Mouse (Mus musculus) midbrain, embryonic 11.5 days (tissue): ENCODE results near the gene Gal3st2c. TPM values are rescaled to one million over a fixed set of nuclear protein-coding genes. Genes with fewer than 3 reads are reported as not detected.

ENCODE experiments used
- ATAC-seq: fragments of 200-750 bp; cut with Nextera tagmentation; 2 replicates; pipeline ENCODE4 v1.8.0; 2017; ENCODE audit warnings: moderate TSS enrichment, moderate library complexity; ENCODE audit not compliant: low FRiP score
- DNase-seq: peaks from one replicate; pipeline ENCODE4 v3.0.0; 2015; ENCODE audit warnings: low spot score; ENCODE audit errors: missing footprints
- H3K27ac ChIP-seq: fragments of 300-500 bp; sonication (generic); 2 replicates; pipeline ENCODE4 v1.5.1; 2014; ENCODE audit warnings: low read depth, low read length
- H3K27me3 ChIP-seq: fragments of 300-500 bp; sonication (generic); 2 replicates; pipeline ENCODE4 v1.6.1; 2014; ENCODE audit warnings: mild to moderate bottlenecking, low read length, moderate library complexity, mixed read lengths; ENCODE audit not compliant: control insufficient read depth, insufficient read depth
- H3K36me3 ChIP-seq: fragments of 300-500 bp; sonication (generic); 2 replicates; pipeline ENCODE4 v1.6.1; 2014; ENCODE audit warnings: mild to moderate bottlenecking, low read length, moderate library complexity, mixed read lengths; ENCODE audit not compliant: control insufficient read depth, insufficient read depth
- H3K4me1 ChIP-seq: fragments of 300-500 bp; sonication (generic); 2 replicates; pipeline ENCODE4 v1.6.1; 2014; ENCODE audit warnings: low read length; ENCODE audit not compliant: control insufficient read depth, insufficient read depth
- H3K4me2 ChIP-seq: fragments of 300-500 bp; sonication (generic); 2 replicates; pipeline ENCODE4 v1.6.1; 2014; ENCODE audit warnings: mild to moderate bottlenecking, moderate library complexity
- H3K4me3 ChIP-seq: fragments of 300-500 bp; sonication (generic); 2 replicates; pipeline ENCODE4 v1.5.1; 2014; ENCODE audit warnings: low read depth, low read length
- H3K9ac ChIP-seq: fragments of 300-500 bp; sonication (generic); 2 replicates; pipeline ENCODE4 v1.6.1; 2014; ENCODE audit warnings: low read length
- H3K9me3 ChIP-seq: fragments of 300-500 bp; sonication (generic); 2 replicates; pipeline ENCODE4 v1.6.1; 2016; ENCODE audit warnings: low read length; ENCODE audit not compliant: control insufficient read depth
- WGBS: fragments of 180-500 bp; shearing (Covaris S2); extraction: QIAGEN DNeasy Blood & Tissue Kit; methylation state at CpG from one replicate; pipeline ENCODE4 v1.1.7; 2014; 5-methylcytosine and 5-hydroxymethylcytosine counted together
- polyA plus RNA-seq: library from polyadenylated mRNA; unstranded; fragments of >200 nt; fragmentation: Nextera tagmentation; extraction: Ambion mirVana; gene quantifications from 2 replicates; pipeline ENCODE4 v1.2.1, GENCODE M21; 2014

The Gal3st2c gene
- polyA plus RNA-seq, 1 experiment from 2014 or later = not detected

- Histone ChIP-seq H3K9me3 (no peaks in the 10 kb centered on the region), H3K27ac (no peak overlapping the region), H3K4me3 (no peak overlapping the region), H3K4me2 (no peak overlapping the region), H3K9ac (no peak overlapping the region), H3K27me3 (no peaks in the 10 kb centered on the region), H3K4me1 (no peaks in the 10 kb centered on the region), H3K36me3 (no peaks in the 10 kb centered on the region)
- DNase-seq (no peak), ATAC-seq (no peak)
- 90% methylated on average over 2 of the region's 2 CpGs for WGBS
Observed at GRCm38 (mm10) chr1:94028741-94029140, 38.4 kb downstream of the Gal3st2c start.

GRCm38 (mm10) chr1:94033075-94033602 is 42.8 kb downstream of the Gal3st2c start:
- H3K4me3 ChIP-seq = no peak overlapping the region
- DNase-seq = no peak
- H3K27ac ChIP-seq = no peak overlapping the region
- H3K36me3 ChIP-seq = no peaks in the 10 kb centered on the region
- no peaks in the 10 kb centered on the region for H3K4me1 ChIP-seq
- H3K9ac ChIP-seq = no peak overlapping the region
- no peak for ATAC-seq
- no peak overlapping the region for H3K4me2 ChIP-seq
- WGBS = 88% methylated on average over 2 of the region's 2 CpGs
- no peaks in the 10 kb centered on the region for H3K9me3 ChIP-seq
- no peaks in the 10 kb centered on the region for H3K27me3 ChIP-seq

- no peaks in the 10 kb centered on the region for H3K27me3 ChIP-seq
- H3K9me3 ChIP-seq = no peaks in the 10 kb centered on the region
- ATAC-seq (peak; percentile 94), DNase-seq (peak; percentile 97)
- under 1% methylated on average over 25 of the region's 25 CpGs for WGBS
- H3K4me3 ChIP-seq = peak overlapping the region; percentile 35
- H3K9ac ChIP-seq = peak overlapping the region; percentile 64
- peak overlapping the region; percentile 74 for H3K4me2 ChIP-seq
- H3K27ac ChIP-seq = peak overlapping the region; percentile 41; the same call in 1 of the 2 replicates
- H3K36me3 ChIP-seq = no peaks in the 10 kb centered on the region
- no peaks in the 10 kb centered on the region for H3K4me1 ChIP-seq
Observed at GRCm38 (mm10) chr1:94034984-94035743, 44.9 kb downstream of the Gal3st2c start.

GRCm38 (mm10) chr1:94040391-94040790 is 50.1 kb downstream of the Gal3st2c start:
- no peaks in the 10 kb centered on the region for H3K9me3 ChIP-seq
- ATAC-seq (no peak), DNase-seq (no peak)
- H3K4me2 ChIP-seq = no peak overlapping the region
- H3K36me3 ChIP-seq = no peaks in the 10 kb centered on the region
- no peak overlapping the region for H3K4me3 ChIP-seq
- WGBS = 94% methylated on average over 2 of the region's 2 CpGs
- no peaks in the 10 kb centered on the region for H3K27me3 ChIP-seq
- no peak overlapping the region for H3K9ac ChIP-seq
- H3K27ac ChIP-seq = no peak overlapping the region
- no peaks in the 10 kb centered on the region for H3K4me1 ChIP-seq

GRCm38 (mm10) chr1:94045559-94045958 is 55.2 kb downstream of the Gal3st2c start:
- H3K9ac ChIP-seq = no peak overlapping the region
- H3K36me3 ChIP-seq = no peaks in the 10 kb centered on the region
- no peak overlapping the region for H3K27ac ChIP-seq
- no peak overlapping the region for H3K4me3 ChIP-seq
- no peaks in the 10 kb centered on the region for H3K27me3 ChIP-seq
- 95% methylated on average over 3 of the region's 3 CpGs for WGBS
- no peaks in the 10 kb centered on the region for H3K9me3 ChIP-seq
- H3K4me2 ChIP-seq = no peak overlapping the region
- DNase-seq (no peak), ATAC-seq (no peak)
- H3K4me1 ChIP-seq = no peaks in the 10 kb centered on the region

GRCm38 (mm10) chr1:94046544-94046943 is 56.2 kb downstream of the Gal3st2c start:
- Histone ChIP-seq H3K27ac (no peak overlapping the region), H3K4me1 (no peaks in the 10 kb centered on the region), H3K9ac (no peak overlapping the region), H3K4me3 (no peak overlapping the region), H3K36me3 (no peaks in the 10 kb centered on the region), H3K27me3 (no peaks in the 10 kb centered on the region), H3K4me2 (no peak overlapping the region), H3K9me3 (no peaks in the 10 kb centered on the region)
- ATAC-seq (no peak), DNase-seq (no peak)
- 92% methylated on average over 4 of the region's 4 CpGs for WGBS

GRCm38 (mm10) chr1:94051104-94051503 is 60.8 kb downstream of the Gal3st2c start:
- H3K4me3 ChIP-seq = no peak overlapping the region
- no peak overlapping the region for H3K4me2 ChIP-seq
- no peaks in the 10 kb centered on the region for H3K27me3 ChIP-seq
- no peak for DNase-seq
- no peak overlapping the region for H3K9ac ChIP-seq
- no peaks in the 10 kb centered on the region for H3K9me3 ChIP-seq
- H3K36me3 ChIP-seq = no peaks in the 10 kb centered on the region
- WGBS = 87% methylated on average over 5 of the region's 5 CpGs
- H3K27ac ChIP-seq = no peak overlapping the region
- no peaks in the 10 kb centered on the region for H3K4me1 ChIP-seq
- no peak for ATAC-seq

GRCm38 (mm10) chr1:94052373-94052772 is 62.1 kb downstream of the Gal3st2c start, which contains the start of gene Pdcd1:
Gene Pdcd1, minus strand, starts transcription at chr1:94052553.
- Histone ChIP-seq H3K4me3 (no peak within 1 kb of the TSS), H3K4me1 (no peaks in the 10 kb centered on the region), H3K9ac (no peak within 1 kb of the TSS), H3K36me3 (no peaks in the 10 kb centered on the region), H3K4me2 (no peak within 1 kb of the TSS), H3K27ac (no peak within 1 kb of the TSS), H3K27me3 (no peaks in the 10 kb centered on the region), H3K9me3 (no peaks in the 10 kb centered on the region)
- DNase-seq (no peak), ATAC-seq (no peak)
- WGBS = 70% methylated on average over 6 of the region's 6 CpGs

- 72% methylated on average over 7 of the region's 7 CpGs for WGBS
- Histone ChIP-seq H3K9me3 (no peaks in the 10 kb centered on the region), H3K27ac (no peak overlapping the region), H3K27me3 (no peaks in the 10 kb centered on the region), H3K4me2 (no peak overlapping the region), H3K9ac (no peak overlapping the region), H3K4me1 (no peaks in the 10 kb centered on the region), H3K36me3 (no peaks in the 10 kb centered on the region), H3K4me3 (no peak overlapping the region)
- no peak for ATAC-seq
- no peak for DNase-seq
Observed at GRCm38 (mm10) chr1:94053530-94054216, 63.4 kb downstream of the Gal3st2c start.
